Mouse (Mus musculus) hindbrain, embryonic 15.5 days (tissue): Measurements from ENCODE around the gene Foxc2. TPM values are rescaled to one million over a fixed set of nuclear protein-coding genes. Genes with fewer than 3 reads are reported as not detected.

Source experiments
- ATAC-seq: fragments of 200-750 bp; cut with Nextera tagmentation; 2 replicates; pipeline ENCODE4 v1.8.0; 2017; ENCODE audit warnings: low read depth, moderate number of reproducible peaks, moderate TSS enrichment; ENCODE audit not compliant: low FRiP score
- H3K27ac ChIP-seq: fragments of 300-500 bp; sonication (generic); replicated peaks from 2 replicates; pipeline ENCODE4 v1.5.1; 2015; ENCODE audit warnings: mild to moderate bottlenecking, inconsistent platforms
- H3K27me3 ChIP-seq: fragments of 300-500 bp; sonication (generic); 2 replicates; pipeline ENCODE4 v1.6.1; 2015; ENCODE audit warnings: control low read depth, inconsistent platforms
- H3K36me3 ChIP-seq: fragments of 300-500 bp; sonication (generic); 2 replicates; pipeline ENCODE4 v1.6.1; 2015; ENCODE audit warnings: control low read depth, inconsistent platforms
- H3K4me1 ChIP-seq: fragments of 300-500 bp; sonication (generic); replicated peaks from 2 replicates; pipeline ENCODE4 v1.6.1; 2015; ENCODE audit warnings: control low read depth, inconsistent platforms
- H3K4me2 ChIP-seq: fragments of 300-500 bp; sonication (generic); 2 replicates; pipeline ENCODE4 v1.6.1; 2015; ENCODE audit warnings: moderate library complexity, mild to moderate bottlenecking, inconsistent platforms
- H3K4me3 ChIP-seq: fragments of 300-500 bp; sonication (generic); 2 replicates; pipeline ENCODE4 v1.5.1; 2015; ENCODE audit warnings: mild to moderate bottlenecking, inconsistent platforms
- H3K9ac ChIP-seq: fragments of 300-500 bp; sonication (generic); 2 replicates; pipeline ENCODE4 v1.6.1; 2015; ENCODE audit warnings: inconsistent platforms
- H3K9me3 ChIP-seq: fragments of 300-500 bp; sonication (generic); 2 replicates; pipeline ENCODE4 v1.6.1; 2016; ENCODE audit warnings: control low read depth, inconsistent platforms
- WGBS: fragments of 180-500 bp; shearing (Covaris S2); methylation state at CpG from one replicate; pipeline ENCODE4 v1.1.7; 2015; 5-methylcytosine and 5-hydroxymethylcytosine counted together
- polyA plus RNA-seq: library from polyadenylated mRNA; unstranded; fragments of >200 nt; fragmentation: Nextera tagmentation; extraction: Ambion mirVana; gene quantifications from 2 replicates; pipeline ENCODE4 v1.2.1, GENCODE M21; 2015

The Foxc2 gene
- polyA plus RNA-seq, 1 experiment from 2014 or later = 4.1 TPM

GRCm38 (mm10) chr8:121088871-121089630 lies 26.9 kb upstream of the Foxc2 start:
- H3K4me2 ChIP-seq = no peak overlapping the region
- no peak overlapping the region for H3K4me3 ChIP-seq
- H3K4me1 ChIP-seq = peaks cover 9% of the 10 kb centered on the region
- H3K36me3 ChIP-seq = no peaks in the 10 kb centered on the region
- H3K27me3 ChIP-seq = peaks cover 86% of the 10 kb centered on the region
- H3K27ac ChIP-seq = no peak overlapping the region
- 3% methylated on average over 40 of the region's 40 CpGs for WGBS
- H3K9ac ChIP-seq = no peak overlapping the region
- no peaks in the 10 kb centered on the region for H3K9me3 ChIP-seq
- ATAC-seq = no peak

GRCm38 (mm10) chr8:121089631-121090380 lies 26.2 kb upstream of the Foxc2 start:
- H3K9ac ChIP-seq = no peak overlapping the region
- H3K4me1 ChIP-seq = peaks cover 2% of the 10 kb centered on the region
- no peak for ATAC-seq
- peaks cover 85% of the 10 kb centered on the region for H3K27me3 ChIP-seq
- no peak overlapping the region for H3K4me3 ChIP-seq
- no peaks in the 10 kb centered on the region for H3K9me3 ChIP-seq
- no peak overlapping the region for H3K4me2 ChIP-seq
- 3% methylated on average over 32 of the region's 32 CpGs for WGBS
- H3K27ac ChIP-seq = no peak overlapping the region
- H3K36me3 ChIP-seq = no peaks in the 10 kb centered on the region

GRCm38 (mm10) chr8:121090716-121091115 lies 25.3 kb upstream of the Foxc2 start:
- no peaks in the 10 kb centered on the region for H3K9me3 ChIP-seq
- peaks cover 76% of the 10 kb centered on the region for H3K27me3 ChIP-seq
- H3K9ac ChIP-seq = no peak overlapping the region
- no peak for ATAC-seq
- no peaks in the 10 kb centered on the region for H3K36me3 ChIP-seq
- no peak overlapping the region for H3K4me2 ChIP-seq
- 0% methylated on average over 1 of the region's 1 CpGs for WGBS
- no peaks in the 10 kb centered on the region for H3K4me1 ChIP-seq
- H3K4me3 ChIP-seq = no peak overlapping the region
- no peak overlapping the region for H3K27ac ChIP-seq

- Histone ChIP-seq H3K4me1 (no peaks in the 10 kb centered on the region), H3K27me3 (peaks cover 62% of the 10 kb centered on the region), H3K4me3 (no peak overlapping the region), H3K9me3 (no peaks in the 10 kb centered on the region), H3K4me2 (no peak overlapping the region), H3K27ac (no peak overlapping the region), H3K9ac (no peak overlapping the region), H3K36me3 (peaks cover 2% of the 10 kb centered on the region; the same call in 1 of the 2 replicates)
- peak; percentile 25; the same call in 1 of the 2 replicates for ATAC-seq
- WGBS = 30% methylated on average over 6 of the region's 6 CpGs
Observed at GRCm38 (mm10) chr8:121092141-121092540, 23.8 kb upstream of the Foxc2 start.

GRCm38 (mm10) chr8:121092627-121093026 lies 23.3 kb upstream of the Foxc2 start:
- H3K4me1 ChIP-seq = no peaks in the 10 kb centered on the region
- peak; percentile 67 for ATAC-seq
- no peaks in the 10 kb centered on the region for H3K9me3 ChIP-seq
- H3K9ac ChIP-seq = no peak overlapping the region
- no peak overlapping the region for H3K4me2 ChIP-seq
- no peak overlapping the region for H3K27ac ChIP-seq
- peaks cover 57% of the 10 kb centered on the region for H3K27me3 ChIP-seq
- 3% methylated on average over 16 of the region's 16 CpGs for WGBS
- H3K4me3 ChIP-seq = no peak overlapping the region
- peaks cover 7% of the 10 kb centered on the region; the same call in 1 of the 2 replicates for H3K36me3 ChIP-seq

- Histone ChIP-seq H3K9ac (no peak overlapping the region), H3K9me3 (no peaks in the 10 kb centered on the region), H3K4me2 (no peak overlapping the region), H3K4me3 (no peak overlapping the region), H3K4me1 (no peaks in the 10 kb centered on the region), H3K27me3 (peaks cover 56% of the 10 kb centered on the region), H3K27ac (no peak overlapping the region), H3K36me3 (peaks cover 15% of the 10 kb centered on the region)
- 70% methylated on average over 6 of the region's 6 CpGs for WGBS
- ATAC-seq = no peak
Observed at GRCm38 (mm10) chr8:121093496-121093895, 22.5 kb upstream of the Foxc2 start.

GRCm38 (mm10) chr8:121104049-121104818 lies 11.7 kb upstream of the Foxc2 start:
- WGBS = 52% methylated on average over 17 of the region's 17 CpGs
- Histone ChIP-seq H3K4me1 (peaks cover 17% of the 10 kb centered on the region), H3K4me2 (no peak overlapping the region), H3K9ac (no peak overlapping the region), H3K27ac (no peak overlapping the region), H3K36me3 (peaks cover 16% of the 10 kb centered on the region), H3K9me3 (no peaks in the 10 kb centered on the region), H3K27me3 (no peaks in the 10 kb centered on the region), H3K4me3 (no peak overlapping the region)
- no peak for ATAC-seq

GRCm38 (mm10) chr8:121107668-121108656 lies 8.0 kb upstream of the Foxc2 start, which contains the start of gene Mthfsd:
Gene Mthfsd (minus strand): TSS chr8:121108392.
- WGBS = 1% methylated on average over 75 of the region's 75 CpGs
- Histone ChIP-seq H3K4me2 (peak within 1 kb of the TSS; percentile 91), H3K9ac (peak within 1 kb of the TSS; percentile 86), H3K9me3 (no peaks in the 10 kb centered on the region), H3K27me3 (peaks cover 24% of the 10 kb centered on the region), H3K27ac (peak within 1 kb of the TSS; percentile 90), H3K36me3 (peaks cover 4% of the 10 kb centered on the region; the same call in 1 of the 2 replicates), H3K4me1 (peaks cover 17% of the 10 kb centered on the region), H3K4me3 (peak within 1 kb of the TSS; percentile 78)
- peak; percentile 96 for ATAC-seq

GRCm38 (mm10) chr8:121108657-121109056 lies 7.3 kb upstream of the Foxc2 start:
- Histone ChIP-seq H3K4me1 (peaks cover 17% of the 10 kb centered on the region), H3K4me3 (peak overlapping the region; percentile 78), H3K27me3 (peaks cover 28% of the 10 kb centered on the region), H3K36me3 (peaks cover 4% of the 10 kb centered on the region; the same call in 1 of the 2 replicates), H3K9me3 (no peaks in the 10 kb centered on the region), H3K4me2 (peak overlapping the region; percentile 91), H3K9ac (peak overlapping the region; percentile 86), H3K27ac (peak overlapping the region; percentile 18; the same call in 1 of the 2 replicates)
- no peak for ATAC-seq
- 14% methylated on average over 5 of the region's 5 CpGs for WGBS

GRCm38 (mm10) chr8:121111145-121111907 lies 4.6 kb upstream of the Foxc2 start:
- no peak overlapping the region for H3K4me3 ChIP-seq
- WGBS = 51% methylated on average over 7 of the region's 7 CpGs
- H3K27me3 ChIP-seq = peaks cover 52% of the 10 kb centered on the region
- H3K36me3 ChIP-seq = no peaks in the 10 kb centered on the region
- peaks cover 20% of the 10 kb centered on the region for H3K4me1 ChIP-seq
- ATAC-seq = no peak
- H3K9me3 ChIP-seq = no peaks in the 10 kb centered on the region
- H3K9ac ChIP-seq = no peak overlapping the region
- H3K27ac ChIP-seq = no peak overlapping the region
- H3K4me2 ChIP-seq = no peak overlapping the region
